Mouse (Mus musculus) intestine, embryonic 15.5 days (tissue): Measurements from ENCODE around the gene Bcor. TPM values are rescaled to one million over a fixed set of nuclear protein-coding genes. Genes with fewer than 3 reads are reported as not detected.

Experiments
- ATAC-seq: fragments of 200-750 bp; cut with Nextera tagmentation; 2 replicates; pipeline ENCODE4 v1.8.0; 2017; ENCODE audit warnings: moderate TSS enrichment, moderate library complexity
- H3K27ac ChIP-seq: fragments of 300-500 bp; sonication (generic); 2 replicates; pipeline ENCODE4 v1.5.1; 2015; ENCODE audit warnings: mild to moderate bottlenecking, inconsistent platforms
- H3K27me3 ChIP-seq: fragments of 300-500 bp; sonication (generic); replicated peaks from 2 replicates; pipeline ENCODE4 v1.6.1; 2015; ENCODE audit warnings: inconsistent platforms
- H3K36me3 ChIP-seq: fragments of 300-500 bp; sonication (generic); 2 replicates; pipeline ENCODE4 v1.6.1; 2015; ENCODE audit warnings: inconsistent platforms
- H3K4me1 ChIP-seq: fragments of 300-500 bp; sonication (generic); replicated peaks from 2 replicates; pipeline ENCODE4 v1.6.1; 2015; ENCODE audit warnings: inconsistent platforms
- H3K4me2 ChIP-seq: fragments of 300-500 bp; sonication (generic); replicated peaks from 2 replicates; pipeline ENCODE4 v1.6.1; 2015; ENCODE audit warnings: mild to moderate bottlenecking, inconsistent platforms
- H3K4me3 ChIP-seq: fragments of 300-500 bp; sonication (generic); replicated peaks from 2 replicates; pipeline ENCODE4 v1.5.1; 2015; ENCODE audit warnings: inconsistent platforms
- H3K9ac ChIP-seq: fragments of 300-500 bp; sonication (generic); 2 replicates; pipeline ENCODE4 v1.6.1; 2015; ENCODE audit warnings: inconsistent platforms
- H3K9me3 ChIP-seq: fragments of 300-500 bp; sonication (generic); 2 replicates; pipeline ENCODE4 v1.6.1; 2016; ENCODE audit warnings: inconsistent platforms
- WGBS: fragments of 180-500 bp; shearing (Covaris S2); methylation state at CpG from one replicate; pipeline ENCODE4 v1.1.7; 2015; 5-methylcytosine and 5-hydroxymethylcytosine counted together
- polyA plus RNA-seq: library from polyadenylated mRNA; unstranded; fragments of >200 nt; fragmentation: Nextera tagmentation; extraction: Ambion mirVana; gene quantifications from 2 replicates; pipeline ENCODE4 v1.2.1, GENCODE M21; 2015

Bcor gene
- polyA plus RNA-seq, 1 experiment from 2014 or later: 13.7 TPM

DNA sequence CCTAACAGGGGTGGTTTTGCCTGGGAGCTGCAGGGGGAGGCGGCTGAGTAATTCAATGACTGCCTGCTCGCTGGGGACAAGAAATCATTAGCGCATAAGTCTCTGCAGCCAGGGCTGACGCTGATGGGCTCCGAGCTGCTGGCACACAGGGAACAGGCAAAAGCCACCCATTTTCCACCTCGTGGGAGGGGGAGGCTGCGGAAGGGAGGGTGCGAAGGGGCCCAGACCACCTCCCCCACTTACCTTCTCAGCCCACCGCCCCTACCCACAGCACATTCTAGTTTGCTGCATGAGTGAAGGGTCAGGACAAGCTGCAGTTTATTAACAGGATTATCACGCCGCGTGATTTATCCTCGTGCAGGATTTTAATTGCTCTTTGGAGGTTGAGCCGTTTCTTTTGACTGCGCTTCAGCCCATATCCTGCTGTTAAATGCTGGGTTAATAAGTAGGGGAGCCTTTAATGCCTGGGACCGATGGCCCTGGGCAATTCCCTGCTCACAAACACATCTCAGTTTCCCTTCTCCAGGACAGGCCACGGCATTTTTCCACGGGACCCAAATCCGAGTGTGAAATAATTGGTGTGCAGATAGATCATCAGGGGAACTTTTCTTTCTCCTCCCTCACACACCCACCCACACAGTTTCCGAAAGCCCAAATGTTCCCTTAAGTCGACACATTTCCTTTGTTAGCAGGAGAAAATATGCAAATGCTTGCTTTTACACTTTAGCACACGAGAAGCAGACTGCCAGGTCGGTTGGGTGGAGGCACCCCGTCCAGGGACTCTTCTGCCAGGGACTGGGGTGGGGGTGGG, 97.8 kb downstream of the Bcor start:
- no peak overlapping the region for H3K4me3 ChIP-seq
- no peak for ATAC-seq
- H3K4me2 ChIP-seq: no peak overlapping the region
- 0 out of 2 replicates have a peak, but pooled peaks cover 5% of the 10 kb centered on the region for H3K27me3 ChIP-seq
- H3K4me1 ChIP-seq: peaks cover 19% of the 10 kb centered on the region; the same call in 1 of the 2 replicates
- H3K9me3 ChIP-seq: no peaks in the 10 kb centered on the region
- H3K36me3 ChIP-seq: no peaks in the 10 kb centered on the region
- 37% methylated on average over 24 of the region's 24 CpGs for WGBS
- H3K27ac ChIP-seq: no peak overlapping the region
- H3K9ac ChIP-seq: no peak overlapping the region

- Histone ChIP-seq H3K9ac (no peak overlapping the region), H3K4me1 (peaks cover 10% of the 10 kb centered on the region; the same call in 1 of the 2 replicates), H3K27me3 (0 out of 2 replicates have a peak, but pooled peaks cover 5% of the 10 kb centered on the region), H3K27ac (no peak overlapping the region), H3K9me3 (no peaks in the 10 kb centered on the region), H3K36me3 (0 out of 2 replicates have a peak, but pooled peaks cover 2% of the 10 kb centered on the region), H3K4me2 (no peak overlapping the region), H3K4me3 (no peak overlapping the region)
- 63% methylated on average over 3 of the region's 3 CpGs for WGBS
- no peak for ATAC-seq
These were observed 99.3 kb downstream of the Bcor start for GRCm38 (mm10) chrX:12060848-12061247.

GRCm38 (mm10) chrX:12057210-12057609, 102.9 kb downstream of the Bcor start:
- Histone ChIP-seq H3K27me3 (0 out of 2 replicates have a peak, but pooled peaks cover 2% of the 10 kb centered on the region), H3K4me2 (no peak overlapping the region), H3K9ac (no peak overlapping the region), H3K4me3 (no peak overlapping the region), H3K27ac (no peak overlapping the region), H3K4me1 (no peaks in the 10 kb centered on the region), H3K36me3 (0 out of 2 replicates have a peak, but pooled peaks cover 2% of the 10 kb centered on the region), H3K9me3 (no peaks in the 10 kb centered on the region)
- ATAC-seq: no peak
- 94% methylated on average over 11 of the region's 11 CpGs for WGBS

GRCm38 (mm10) chrX:12053315-12053914, 106.7 kb downstream of the Bcor start:
- Histone ChIP-seq H3K27me3 (no peaks in the 10 kb centered on the region), H3K36me3 (0 out of 2 replicates have a peak, but pooled peaks cover 2% of the 10 kb centered on the region), H3K27ac (no peak overlapping the region), H3K9me3 (no peaks in the 10 kb centered on the region), H3K9ac (no peak overlapping the region), H3K4me1 (no peaks in the 10 kb centered on the region), H3K4me2 (no peak overlapping the region), H3K4me3 (no peak overlapping the region)
- 71% methylated on average over 9 of the region's 9 CpGs for WGBS
- ATAC-seq: no peak

GRCm38 (mm10) chrX:12052651-12053050, 107.5 kb downstream of the Bcor start:
- Histone ChIP-seq H3K36me3 (0 out of 2 replicates have a peak, but pooled peaks cover 2% of the 10 kb centered on the region), H3K4me2 (no peak overlapping the region), H3K27ac (no peak overlapping the region), H3K4me3 (no peak overlapping the region), H3K4me1 (no peaks in the 10 kb centered on the region), H3K9me3 (no peaks in the 10 kb centered on the region), H3K9ac (no peak overlapping the region), H3K27me3 (no peaks in the 10 kb centered on the region)
- 96% methylated on average over 1 of the region's 1 CpGs for WGBS
- ATAC-seq: no peak

- Histone ChIP-seq H3K9ac (no peak overlapping the region), H3K9me3 (no peaks in the 10 kb centered on the region), H3K36me3 (no peaks in the 10 kb centered on the region), H3K27me3 (no peaks in the 10 kb centered on the region), H3K27ac (no peak overlapping the region), H3K4me1 (no peaks in the 10 kb centered on the region), H3K4me2 (no peak overlapping the region), H3K4me3 (no peak overlapping the region)
- 59% methylated on average over 11 of the region's 11 CpGs for WGBS
- no peak for ATAC-seq
These were observed 111.4 kb downstream of the Bcor start for GRCm38 (mm10) chrX:12048721-12049120.

GRCm38 (mm10) chrX:12048166-12048565, 112.0 kb downstream of the Bcor start:
- H3K4me2 ChIP-seq: no peak overlapping the region
- no peaks in the 10 kb centered on the region for H3K9me3 ChIP-seq
- H3K36me3 ChIP-seq: no peaks in the 10 kb centered on the region
- H3K27ac ChIP-seq: no peak overlapping the region
- no peak for ATAC-seq
- no peak overlapping the region for H3K9ac ChIP-seq
- H3K4me3 ChIP-seq: no peak overlapping the region
- WGBS: 52% methylated on average over 9 of the region's 9 CpGs
- no peaks in the 10 kb centered on the region for H3K4me1 ChIP-seq
- H3K27me3 ChIP-seq: no peaks in the 10 kb centered on the region

GRCm38 (mm10) chrX:12047223-12047911, 112.8 kb downstream of the Bcor start:
- no peak overlapping the region for H3K27ac ChIP-seq
- no peak overlapping the region for H3K4me3 ChIP-seq
- ATAC-seq: no peak

DNA sequence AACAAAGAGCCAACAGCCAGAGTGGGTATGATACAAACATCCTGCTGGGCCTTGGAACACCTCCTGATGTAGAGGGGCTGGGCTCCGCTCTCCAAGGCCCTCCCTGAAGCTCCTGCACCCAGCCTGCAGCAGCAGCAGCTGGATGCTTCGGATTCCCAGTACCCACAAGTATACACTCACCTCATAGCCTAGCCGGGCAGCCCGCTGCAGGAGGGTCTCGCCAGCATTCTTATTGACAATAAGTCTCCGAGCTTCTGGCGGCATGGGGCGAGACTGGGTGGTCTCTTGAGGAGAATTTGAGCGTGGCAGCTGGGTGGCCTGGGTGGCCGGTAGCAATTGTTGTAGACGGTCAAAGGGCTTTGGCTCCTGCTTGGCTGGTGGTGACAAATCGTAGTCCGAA, 113.5 kb downstream of the Bcor start:
- no peak for ATAC-seq
- Histone ChIP-seq H3K36me3 (no peaks in the 10 kb centered on the region), H3K27me3 (no peaks in the 10 kb centered on the region), H3K4me3 (no peak overlapping the region), H3K27ac (no peak overlapping the region), H3K4me1 (no peaks in the 10 kb centered on the region), H3K9ac (no peak overlapping the region), H3K9me3 (no peaks in the 10 kb centered on the region), H3K4me2 (no peak overlapping the region)
- WGBS: 67% methylated on average over 13 of the region's 13 CpGs

More at GRCm38 (mm10) chrX:12047223-12047911, 112.8 kb downstream of the Bcor start:
- Histone ChIP-seq H3K36me3 (no peaks in the 10 kb centered on the region), H3K9me3 (no peaks in the 10 kb centered on the region), H3K27me3 (no peaks in the 10 kb centered on the region), H3K9ac (no peak overlapping the region), H3K4me2 (no peak overlapping the region), H3K4me1 (no peaks in the 10 kb centered on the region)
- 31% methylated on average over 16 of the region's 16 CpGs for WGBS

DNA sequence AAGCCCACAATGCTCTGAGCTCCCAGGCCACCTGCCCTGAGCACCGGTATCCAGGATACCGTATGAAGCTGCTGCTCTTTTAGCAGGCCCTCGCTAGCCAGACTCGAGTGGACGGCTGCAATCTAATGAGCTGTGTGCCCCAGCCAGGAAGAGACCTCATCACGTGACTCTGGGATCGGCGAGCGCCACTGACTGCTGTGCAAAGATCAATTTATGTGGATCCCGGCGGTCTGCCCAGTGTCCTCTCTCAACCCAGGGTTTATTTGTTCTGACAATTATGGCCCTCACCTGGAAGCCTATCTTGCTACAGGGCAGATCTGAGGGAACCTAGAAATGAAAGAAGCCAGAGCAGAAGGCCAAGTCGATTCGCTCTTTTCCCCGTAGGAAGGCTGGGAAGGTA, 116.8 kb downstream of the Bcor start:
- Histone ChIP-seq H3K4me2 (no peak overlapping the region), H3K4me3 (no peak overlapping the region), H3K27ac (no peak overlapping the region), H3K36me3 (peaks cover 8% of the 10 kb centered on the region; the same call in 1 of the 2 replicates), H3K4me1 (no peaks in the 10 kb centered on the region), H3K9me3 (no peaks in the 10 kb centered on the region), H3K9ac (no peak overlapping the region), H3K27me3 (no peaks in the 10 kb centered on the region)
- 61% methylated on average over 14 of the region's 14 CpGs for WGBS
- ATAC-seq: peak; percentile 65

DNA sequence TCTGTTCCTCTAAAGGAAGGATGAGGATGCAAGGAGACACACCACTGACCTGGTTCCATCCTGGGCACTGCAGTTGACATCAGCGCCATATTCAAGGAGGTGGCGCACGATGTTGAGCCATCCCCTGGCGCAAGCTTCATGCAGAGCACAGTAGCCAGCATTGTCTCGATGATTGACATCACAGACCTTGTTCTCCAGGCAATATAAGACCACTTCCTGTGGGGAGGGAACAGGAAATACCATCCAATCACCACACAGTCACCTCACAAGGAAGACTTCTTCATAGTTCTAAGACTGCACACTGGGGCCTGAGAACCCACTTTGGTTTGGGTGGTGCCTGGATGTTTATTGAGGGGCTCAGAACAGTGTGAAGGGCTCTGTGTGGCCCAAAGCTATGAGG, 118.7 kb downstream of the Bcor start:
- no peak overlapping the region for H3K9ac ChIP-seq
- no peak overlapping the region for H3K4me2 ChIP-seq
- no peak overlapping the region for H3K4me3 ChIP-seq
- ATAC-seq: no peak
- no peak overlapping the region for H3K27ac ChIP-seq
- no peaks in the 10 kb centered on the region for H3K27me3 ChIP-seq
- no peaks in the 10 kb centered on the region for H3K4me1 ChIP-seq
- WGBS: 91% methylated on average over 5 of the region's 5 CpGs
- no peaks in the 10 kb centered on the region for H3K9me3 ChIP-seq
- peaks cover 11% of the 10 kb centered on the region; the same call in 1 of the 2 replicates for H3K36me3 ChIP-seq
